Mouse (Mus musculus) urinary bladder, adult 18-20 months (tissue): ENCODE measurements around the gene Armc7.
"Not testable (repeated sequence)": the region's sequence is repeated elsewhere in the genome, so short reads cannot be mapped to it uniquely, and the experiment has no call there.

Source experiments
- DNase-seq, 2 experiments: peaks; one replicate each; pipeline ENCODE4 v3.0.0; 2022; ENCODE audit warnings: low spot score in 2 of 2, mixed read lengths in 2 of 2

Gene Armc7

DNA sequence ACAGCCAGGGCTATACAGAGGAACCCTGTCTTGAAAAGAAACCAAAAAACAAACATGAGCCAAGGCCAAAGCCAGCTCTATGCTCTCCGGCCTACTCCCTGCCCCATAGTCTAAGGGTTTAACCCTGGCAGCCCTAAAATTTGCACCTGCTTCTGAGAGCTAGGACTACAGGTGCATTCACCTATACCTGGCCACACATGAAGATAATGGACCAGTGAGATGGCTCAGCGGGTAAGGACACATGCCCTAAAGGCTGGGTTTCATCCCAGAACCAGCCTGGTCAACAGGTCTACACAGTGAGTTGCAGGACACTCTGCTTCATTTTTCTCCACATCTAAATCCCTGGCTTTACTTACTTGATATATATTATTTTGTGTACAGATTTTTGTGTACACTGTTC, 46.8 kb downstream of the Armc7 start:
- DNase-seq = no peak

GRCm38 (mm10) chr11:115522703-115523102, 47.2 kb downstream of the Armc7 start:
- no peak for DNase-seq

GRCm38 (mm10) chr11:115526446-115526845, 51.0 kb downstream of the Armc7 start:
- not testable (repeated sequence) for DNase-seq

- no peak for DNase-seq
Measured at GRCm38 (mm10) chr11:115534759-115535371, 59.4 kb downstream of the Armc7 start.

DNA sequence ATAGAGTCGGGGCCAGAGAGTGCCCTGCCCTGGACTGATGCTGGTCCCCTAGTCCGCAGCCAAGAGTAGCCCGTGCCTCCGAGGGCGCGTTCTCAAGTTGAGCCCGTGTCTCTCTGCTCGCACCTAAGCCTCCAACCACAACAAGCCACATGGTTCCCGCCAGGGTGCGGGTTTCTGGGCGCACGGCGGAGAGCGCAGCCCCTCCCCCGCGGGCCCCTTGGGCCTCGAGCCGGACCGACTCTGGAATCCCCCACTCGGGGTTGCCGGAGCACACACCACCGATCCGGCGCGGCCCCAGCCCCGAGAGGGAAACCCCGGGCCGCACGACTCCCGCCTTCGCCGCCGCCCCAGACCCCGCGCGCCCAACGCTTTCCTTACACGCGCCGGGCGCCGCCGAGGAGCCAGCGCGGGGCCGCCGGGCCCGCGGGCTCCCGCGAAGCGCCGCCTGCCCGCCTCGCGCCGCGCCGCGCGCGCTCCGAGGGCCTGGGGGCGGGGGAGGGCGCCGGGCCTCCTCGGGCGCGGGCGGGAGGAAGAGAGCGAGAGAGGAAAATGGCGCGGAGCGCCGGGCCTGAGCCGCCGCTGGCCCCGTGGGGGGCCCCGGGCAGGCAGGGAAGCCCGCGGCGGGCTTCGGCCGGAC, 60.1 kb downstream of the Armc7 start:
- DNase-seq = peak; percentile 39 to 45

DNA sequence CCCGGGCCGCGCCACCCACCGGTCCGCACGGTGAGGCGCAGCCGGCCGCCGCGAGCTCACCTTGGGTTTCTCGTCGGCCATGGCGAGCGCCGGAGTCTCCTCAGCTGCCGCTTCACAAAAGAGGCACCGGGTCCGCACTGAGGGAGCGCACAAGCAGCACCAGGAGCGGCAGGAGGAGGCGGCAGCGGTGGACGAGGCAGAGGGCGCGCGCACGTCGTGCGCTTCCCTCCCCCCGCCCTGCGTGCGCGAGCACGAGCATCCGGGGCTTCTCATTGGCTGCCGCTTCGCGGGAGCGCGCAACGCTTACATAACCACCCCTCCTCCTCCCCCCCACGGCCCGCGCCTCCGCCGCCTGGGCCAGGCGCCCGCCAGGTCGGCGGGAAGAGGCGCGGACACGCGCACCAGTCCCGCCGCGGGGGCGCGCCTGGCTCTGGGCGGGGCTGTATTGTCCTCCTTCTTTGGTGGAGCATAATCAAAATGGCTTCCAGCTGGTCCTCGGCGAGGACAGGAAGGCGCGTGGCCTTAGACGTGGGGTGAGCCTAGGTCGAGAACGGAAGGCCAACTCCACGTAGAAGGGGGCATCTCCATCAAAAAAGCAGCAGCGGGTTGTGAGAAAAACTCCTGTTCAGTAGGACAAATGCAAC, 60.7 kb downstream of the Armc7 start, which contains the start of gene Sumo2:
Gene Sumo2 (minus strand): TSS at position 239 of the 644 bp plus-strand sequence.
- DNase-seq = peak; percentile 97 to 99

DNA sequence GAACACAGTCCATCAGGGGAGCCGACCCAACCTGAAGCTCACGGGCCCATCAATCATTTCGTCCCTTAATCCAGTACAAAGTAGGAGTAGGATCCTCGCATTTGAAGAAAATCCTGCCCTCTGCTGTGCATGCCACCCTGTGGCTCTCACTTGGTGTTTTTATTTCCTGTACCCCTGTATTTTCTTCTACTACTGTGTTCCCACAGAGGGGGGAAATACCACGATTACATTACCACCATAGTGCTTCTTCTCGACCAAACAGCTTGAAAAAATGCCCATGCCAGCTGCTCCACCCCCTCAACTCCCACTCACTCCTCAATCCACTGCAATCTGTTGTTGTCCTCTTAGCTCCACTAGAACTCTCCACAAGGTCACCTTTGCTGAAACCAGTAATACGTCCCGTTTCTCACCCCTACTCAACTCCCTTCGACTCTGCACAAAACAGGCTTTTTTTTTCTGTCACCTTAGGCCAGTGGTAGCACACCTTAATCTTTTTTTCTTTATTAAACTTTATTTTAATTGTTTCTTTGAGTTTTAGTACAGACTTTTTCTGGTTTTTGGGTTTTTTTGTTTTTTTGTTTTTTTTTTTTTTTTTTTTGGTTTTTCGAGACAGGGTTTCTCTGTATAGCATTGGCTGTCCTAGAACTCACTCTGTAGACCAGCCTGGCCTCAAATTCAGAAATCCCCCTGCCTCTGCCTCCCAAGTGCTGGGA, 61.5 kb downstream of the Armc7 start:
- DNase-seq = no peak

GRCm38 (mm10) chr11:115538045-115538444, 62.6 kb downstream of the Armc7 start:
- DNase-seq = no peak
